Mouse (Mus musculus): ENCODE data around the gene Wfikkn2. TPM values are rescaled to one million over a fixed set of nuclear protein-coding genes. Genes with fewer than 3 reads are reported as not detected.
"Not testable (repeated sequence)": the region's sequence is repeated elsewhere in the genome, so short reads cannot be mapped to it uniquely, and the experiment has no call there.

The Wfikkn2 gene
- 0.63 and 0.68 TPM in 2 replicates for total RNA-seq (2021)
- long read RNA-seq, experiment 1, result 0 reads
- long read RNA-seq, experiment 2, result 0 reads

GRCm38 (mm10) chr11:94245955-94246788, at the start of gene Wfikkn2:
TSS of gene Wfikkn2 (minus strand) at chr11:94246005.
- DNase-seq, result no peak

- peak; percentile 43 for DNase-seq
Measured at GRCm38 (mm10) chr11:94294996-94295845, 49.4 kb upstream of the Wfikkn2 start.

- DNase-seq, result no peak
Measured at GRCm38 (mm10) chr11:94290062-94290740, 44.4 kb upstream of the Wfikkn2 start.

GRCm38 (mm10) chr11:94287105-94287504, 41.3 kb upstream of the Wfikkn2 start:
- no peak for DNase-seq

GRCm38 (mm10) chr11:94285886-94286574, 40.2 kb upstream of the Wfikkn2 start:
- DNase-seq, result peak; percentile 34

GRCm38 (mm10) chr11:94283536-94284099, 37.8 kb upstream of the Wfikkn2 start:
- peak; percentile 25 for DNase-seq

GRCm38 (mm10) chr11:94282291-94282690, 36.5 kb upstream of the Wfikkn2 start:
- peak; percentile 33 for DNase-seq

- peak; percentile 68 for DNase-seq
Measured at GRCm38 (mm10) chr11:94281199-94282181, 35.7 kb upstream of the Wfikkn2 start, which contains the start of gene Gm21885. TSS of gene Gm21885 (plus strand) at chr11:94281873.

- peak; percentile 93 for DNase-seq
Measured at GRCm38 (mm10) chr11:94276869-94277337, 31.1 kb upstream of the Wfikkn2 start.

GRCm38 (mm10) chr11:94275686-94276085, 29.9 kb upstream of the Wfikkn2 start:
- DNase-seq, result no peak

- no peak for DNase-seq
Measured at GRCm38 (mm10) chr11:94275226-94275625, 29.4 kb upstream of the Wfikkn2 start.

- no peak for DNase-seq
Measured at GRCm38 (mm10) chr11:94274206-94274867, 28.5 kb upstream of the Wfikkn2 start.

- DNase-seq, result no peak
Measured at GRCm38 (mm10) chr11:94272960-94273927, 27.4 kb upstream of the Wfikkn2 start.

GRCm38 (mm10) chr11:94271015-94271414, 25.2 kb upstream of the Wfikkn2 start:
- DNase-seq, result no peak

GRCm38 (mm10) chr11:94269906-94270305, 24.1 kb upstream of the Wfikkn2 start:
- DNase-seq, result no peak

- no peak for DNase-seq
Measured at GRCm38 (mm10) chr11:94268761-94269160, 23.0 kb upstream of the Wfikkn2 start.

- not testable (repeated sequence) for DNase-seq
Measured at GRCm38 (mm10) chr11:94266155-94266554, 20.4 kb upstream of the Wfikkn2 start.

Measured in adrenal gland, postnatal 14 days (tissue).